Mouse (Mus musculus): Measurements from ENCODE around the gene Csrnp1. TPM values are rescaled to one million over a fixed set of nuclear protein-coding genes. Genes with fewer than 3 reads are reported as not detected.
"Not testable (repeated sequence)": the region's sequence is repeated elsewhere in the genome, so short reads cannot be mapped to it uniquely, and the experiment has no call there.

Gene Csrnp1
- polyA plus RNA-seq, 1 experiment from 2014 or later: 3.2 TPM

GRCm38 (mm10) chr9:120012161-120012560, 27.7 kb upstream of the Csrnp1 start:
- H3K36me3 ChIP-seq (ENCODE audit: control insufficient read depth, insufficient read depth, low read length): peaks cover 51% of the 10 kb centered on the region
- not testable (repeated sequence) for H3K9me3 ChIP-seq (ENCODE audit: control insufficient read depth, low read length); H3K27me3 ChIP-seq (ENCODE audit: control insufficient read depth, insufficient read depth, low read length); H3K9ac ChIP-seq (ENCODE audit: low read length); H3K4me2 ChIP-seq (ENCODE audit: low read length); H3K4me3 ChIP-seq (ENCODE audit: control insufficient read depth in 1 of 2, insufficient read depth in 1 of 2, low read depth in 1 of 2, low read length in 2 of 2); ATAC-seq (ENCODE audit: insufficient number of reproducible peaks, insufficient read depth, low FRiP score, low read depth)
- peak overlapping the region in 1 of 2 experiments; percentile 93; a peak in 2 of 4 replicates for H3K27ac ChIP-seq (replicated peaks in 1 of 2; ENCODE audit: control insufficient read depth in 1 of 2, insufficient read depth in 1 of 2, low read depth in 2 of 2, low read length in 2 of 2)
- 70% methylated on average over 6 of the region's 6 CpGs for WGBS
- H3K4me1 ChIP-seq (ENCODE audit: control insufficient read depth in 2 of 2, insufficient read depth in 2 of 2, low read length in 2 of 2): peaks cover 11 to 38% of the 10 kb centered on the region in 2 experiments

GRCm38 (mm10) chr9:120011533-120011932, 27.1 kb upstream of the Csrnp1 start:
- Histone ChIP-seq H3K36me3 (ENCODE audit: control insufficient read depth, insufficient read depth, low read length) (peaks cover 45% of the 10 kb centered on the region), H3K4me3 (ENCODE audit: control insufficient read depth in 1 of 2, insufficient read depth in 1 of 2, low read depth in 1 of 2, low read length in 2 of 2) (peak overlapping the region; percentile 21 to 38), H3K27me3 (ENCODE audit: control insufficient read depth, insufficient read depth, low read length) (no peaks in the 10 kb centered on the region), H3K27ac (replicated peaks in 1 of 2; ENCODE audit: control insufficient read depth in 1 of 2, insufficient read depth in 1 of 2, low read depth in 2 of 2, low read length in 2 of 2) (peak overlapping the region; percentile 81 to 93), H3K9me3 (ENCODE audit: control insufficient read depth, low read length) (peaks cover 5% of the 10 kb centered on the region; the same call in 1 of the 2 replicates), H3K4me1 (ENCODE audit: control insufficient read depth in 2 of 2, insufficient read depth in 2 of 2, low read length in 2 of 2) (peaks cover 11 to 37% of the 10 kb centered on the region in 2 experiments), H3K4me2 (ENCODE audit: low read length) (peak overlapping the region; percentile 90), H3K9ac (ENCODE audit: low read length) (peak overlapping the region; percentile 61)
- WGBS: 1% methylated on average over 10 of the region's 10 CpGs
- ATAC-seq (ENCODE audit: insufficient number of reproducible peaks, insufficient read depth, low FRiP score, low read depth): peak; percentile 28

- no peaks in the 10 kb centered on the region for H3K27me3 ChIP-seq (ENCODE audit: control insufficient read depth, insufficient read depth, low read length)
- ATAC-seq (ENCODE audit: insufficient number of reproducible peaks, insufficient read depth, low FRiP score, low read depth): peak; percentile 93
- H3K36me3 ChIP-seq (ENCODE audit: control insufficient read depth, insufficient read depth, low read length): peaks cover 39% of the 10 kb centered on the region
- peak overlapping the region; percentile 81 to 93 for H3K27ac ChIP-seq (replicated peaks in 1 of 2; ENCODE audit: control insufficient read depth in 1 of 2, insufficient read depth in 1 of 2, low read depth in 2 of 2, low read length in 2 of 2)
- peaks cover 11 to 34% of the 10 kb centered on the region in 2 experiments for H3K4me1 ChIP-seq (ENCODE audit: control insufficient read depth in 2 of 2, insufficient read depth in 2 of 2, low read length in 2 of 2)
- H3K4me2 ChIP-seq (ENCODE audit: low read length): peak overlapping the region; percentile 90
- peak overlapping the region; percentile 61 for H3K9ac ChIP-seq (ENCODE audit: low read length)
- H3K9me3 ChIP-seq (ENCODE audit: control insufficient read depth, low read length): peaks cover 5% of the 10 kb centered on the region; the same call in 1 of the 2 replicates
- 2% methylated on average over 52 of the region's 60 CpGs for WGBS
- peak overlapping the region; percentile 21 to 38 for H3K4me3 ChIP-seq (ENCODE audit: control insufficient read depth in 1 of 2, insufficient read depth in 1 of 2, low read depth in 1 of 2, low read length in 2 of 2)
Measured at GRCm38 (mm10) chr9:120010781-120011511, 26.5 kb upstream of the Csrnp1 start.

GRCm38 (mm10) chr9:120009871-120010270, 25.4 kb upstream of the Csrnp1 start:
- Histone ChIP-seq H3K27me3 (ENCODE audit: control insufficient read depth, insufficient read depth, low read length) (no peaks in the 10 kb centered on the region), H3K4me1 (ENCODE audit: control insufficient read depth in 2 of 2, insufficient read depth in 2 of 2, low read length in 2 of 2) (peaks cover 11 to 29% of the 10 kb centered on the region in 2 experiments), H3K27ac (replicated peaks in 1 of 2; ENCODE audit: control insufficient read depth in 1 of 2, insufficient read depth in 1 of 2, low read depth in 2 of 2, low read length in 2 of 2) (no peak overlapping the region), H3K4me2 (ENCODE audit: low read length) (no peak overlapping the region), H3K4me3 (ENCODE audit: control insufficient read depth in 1 of 2, insufficient read depth in 1 of 2, low read depth in 1 of 2, low read length in 2 of 2) (no peak overlapping the region), H3K9me3 (ENCODE audit: control insufficient read depth, low read length) (peaks cover 5% of the 10 kb centered on the region; the same call in 1 of the 2 replicates), H3K9ac (ENCODE audit: low read length) (no peak overlapping the region), H3K36me3 (ENCODE audit: control insufficient read depth, insufficient read depth, low read length) (peaks cover 28% of the 10 kb centered on the region)
- 95% methylated on average over 3 of the region's 3 CpGs for WGBS
- ATAC-seq (ENCODE audit: insufficient number of reproducible peaks, insufficient read depth, low FRiP score, low read depth): no peak

- H3K4me2 ChIP-seq (ENCODE audit: low read length): no peak overlapping the region
- WGBS: 87% methylated on average over 7 of the region's 7 CpGs
- peaks cover 23% of the 10 kb centered on the region for H3K36me3 ChIP-seq (ENCODE audit: control insufficient read depth, insufficient read depth, low read length)
- H3K9me3 ChIP-seq (ENCODE audit: control insufficient read depth, low read length): peaks cover 5% of the 10 kb centered on the region; the same call in 1 of the 2 replicates
- ATAC-seq (ENCODE audit: insufficient number of reproducible peaks, insufficient read depth, low FRiP score, low read depth): no peak
- H3K9ac ChIP-seq (ENCODE audit: low read length): no peak overlapping the region
- H3K27me3 ChIP-seq (ENCODE audit: control insufficient read depth, insufficient read depth, low read length): no peaks in the 10 kb centered on the region
- no peak overlapping the region for H3K27ac ChIP-seq (replicated peaks in 1 of 2; ENCODE audit: control insufficient read depth in 1 of 2, insufficient read depth in 1 of 2, low read depth in 2 of 2, low read length in 2 of 2)
- peaks cover 11 to 24% of the 10 kb centered on the region in 2 experiments for H3K4me1 ChIP-seq (ENCODE audit: control insufficient read depth in 2 of 2, insufficient read depth in 2 of 2, low read length in 2 of 2)
- no peak overlapping the region for H3K4me3 ChIP-seq (ENCODE audit: control insufficient read depth in 1 of 2, insufficient read depth in 1 of 2, low read depth in 1 of 2, low read length in 2 of 2)
Measured at GRCm38 (mm10) chr9:120009226-120009841, 24.9 kb upstream of the Csrnp1 start.

- no peak overlapping the region for H3K4me2 ChIP-seq (ENCODE audit: low read length)
- ATAC-seq (ENCODE audit: insufficient number of reproducible peaks, insufficient read depth, low FRiP score, low read depth): no peak
- H3K4me3 ChIP-seq (ENCODE audit: control insufficient read depth in 1 of 2, insufficient read depth in 1 of 2, low read depth in 1 of 2, low read length in 2 of 2): no peak overlapping the region
- H3K36me3 ChIP-seq (ENCODE audit: control insufficient read depth, insufficient read depth, low read length): peaks cover 8% of the 10 kb centered on the region
- H3K27ac ChIP-seq (replicated peaks in 1 of 2; ENCODE audit: control insufficient read depth in 1 of 2, insufficient read depth in 1 of 2, low read depth in 2 of 2, low read length in 2 of 2): no peak overlapping the region
- H3K27me3 ChIP-seq (ENCODE audit: control insufficient read depth, insufficient read depth, low read length): no peaks in the 10 kb centered on the region
- no peak overlapping the region for H3K9ac ChIP-seq (ENCODE audit: low read length)
- 95% methylated on average over 1 of the region's 1 CpGs for WGBS
- H3K4me1 ChIP-seq (ENCODE audit: control insufficient read depth in 2 of 2, insufficient read depth in 2 of 2, low read length in 2 of 2): peaks cover 3 to 16% of the 10 kb centered on the region in 2 experiments; a peak in 3 of 4 replicates
- H3K9me3 ChIP-seq (ENCODE audit: control insufficient read depth, low read length): peaks cover 5% of the 10 kb centered on the region; the same call in 1 of the 2 replicates
Measured at GRCm38 (mm10) chr9:120007833-120008232, 23.4 kb upstream of the Csrnp1 start.

- 70% methylated on average over 3 of the region's 3 CpGs for WGBS
- ATAC-seq (ENCODE audit: insufficient number of reproducible peaks, insufficient read depth, low FRiP score, low read depth): no peak
- no peaks in the 10 kb centered on the region for H3K27me3 ChIP-seq (ENCODE audit: control insufficient read depth, insufficient read depth, low read length)
- no peak overlapping the region for H3K4me2 ChIP-seq (ENCODE audit: low read length)
- H3K36me3 ChIP-seq (ENCODE audit: control insufficient read depth, insufficient read depth, low read length): no peaks in the 10 kb centered on the region
- H3K9ac ChIP-seq (ENCODE audit: low read length): no peak overlapping the region
- H3K4me1 ChIP-seq (ENCODE audit: control insufficient read depth in 2 of 2, insufficient read depth in 2 of 2, low read length in 2 of 2): peaks cover 6 to 17% of the 10 kb centered on the region in 2 experiments
- H3K4me3 ChIP-seq (ENCODE audit: control insufficient read depth in 1 of 2, insufficient read depth in 1 of 2, low read depth in 1 of 2, low read length in 2 of 2): no peak overlapping the region
- peaks cover 5% of the 10 kb centered on the region; the same call in 1 of the 2 replicates for H3K9me3 ChIP-seq (ENCODE audit: control insufficient read depth, low read length)
- no peak overlapping the region for H3K27ac ChIP-seq (replicated peaks in 1 of 2; ENCODE audit: control insufficient read depth in 1 of 2, insufficient read depth in 1 of 2, low read depth in 2 of 2, low read length in 2 of 2)
Measured at GRCm38 (mm10) chr9:120005936-120006335, 21.5 kb upstream of the Csrnp1 start.

Data from heart, embryonic 14.5 days (tissue).